9 mouse cellular contexts compared by ENCODE assay signal in genomic region chr7:140154218-140154927, GRCm38 (mm10). TPM values are rescaled to one million over a fixed set of nuclear protein-coding genes. Genes with fewer than 3 reads are reported as not detected.
DNase-seq lines count a peak whose midpoint lies in the region; TF ChIP-seq lines count a peak whose summit lies in the region.
"Had no signal": no experiment of that assay in that cellular context is flagged by ENCODE, and none has a peak within 500 bp of the region (broad histone marks: within the 10 kb centered on the region; RNA-seq: fewer than 3 reads in every experiment).

Sprn (minus strand) TSS chr7:140154877.

- intact Hi-C loops in gastrocnemius, adult 2 months (cut with DNase I) = no loop called here

- DNase-seq in gastrocnemius, adult 2 months = no peak
- DNase-seq in gastrocnemius, adult 8-10 months (ENCODE audit: low spot score in 2 of 2) = no peak
- DNase-seq in cerebellum, postnatal 25 days = peak; percentile 82 to 84
- DNase-seq in frontal cortex, postnatal 36 days (ENCODE audit: low spot score in 2 of 2) = peak; percentile 72 to 80
- DNase-seq in left cerebral cortex, adult 8-10 months (ENCODE audit: low spot score in 2 of 2) = peak; percentile 54 to 84
- no peak for DNase-seq in natural killer cell, adult 2 months (ENCODE audit: low spot score in 2 of 2)
- DNase-seq in urinary bladder, postnatal 10 days (ENCODE audit: low spot score) = no peak

- WGBS in olfactory bulb, adult 2 months = under 1% methylated on average over 28 of the region's 28 CpGs

- TF ChIP-seq CTCF in gastrocnemius, adult 2 months (IDR thresholded peaks at IDR 0.05) = no peak
- TF ChIP-seq CTCF in olfactory bulb, adult 2 months (IDR thresholded peaks at IDR 0.05; ENCODE audit: insufficient read depth, low read depth, low read length) = no peak

- H3K4me3 ChIP-seq in gastrocnemius, adult 2 months = peak within 1 kb of the TSS; percentile 53
- H3K4me3 ChIP-seq in olfactory bulb, adult 2 months (ENCODE audit: insufficient read depth, low read depth, low read length) = peak within 1 kb of the TSS; percentile 77
- H3K4me3 ChIP-seq: erythroblast, embryonic 14.5 days had no signal

- H3K27ac ChIP-seq in gastrocnemius, adult 2 months = no peak within 1 kb of the TSS
- H3K27ac ChIP-seq in olfactory bulb, adult 2 months (ENCODE audit: insufficient read depth, low read depth, low read length) = peak within 1 kb of the TSS; percentile 75

- TF ChIP-seq POLR2A in olfactory bulb, adult 2 months (IDR thresholded peaks at IDR 0.05; ENCODE audit: insufficient read depth, low read depth, low read length) = peak; percentile 64; the same call in 1 of the 2 replicates

- H3K4me1 ChIP-seq in olfactory bulb, adult 2 months (ENCODE audit: control insufficient read depth, insufficient read depth, low read length) = peaks cover 10% of the 10 kb centered on the region

RNA-seq across cellular contexts. Expression of gene Sprn, which starts in this region (rescaled TPM):
- total RNA-seq in gastrocnemius, adult 2 months (2021) = under 1 TPM; 0.13 to 0.50 TPM
- under 1 TPM; 0.07 to 0.22 (median 0.16) TPM for total RNA-seq in gastrocnemius, adult 8-10 months (2022)
- 100 to 1,000 TPM; 121 to 142 (median 130) TPM for total RNA-seq in left cerebral cortex, adult 8-10 months (2022)
- polyA plus RNA-seq in olfactory bulb, adult 2 months (2012; ENCODE audit: insufficient read depth, insufficient read length, low replicate concordance, missing spikeins) = not detected in 2 replicates
- polyA plus RNA-seq: erythroblast, embryonic 14.5 days had no signal

Comparison
In these comparisons a context has a peak if more than half of its experiments do, and no peak if none do; other contexts are left out.
1. RNA of gene Sprn (total RNA-seq): 121 to 142 TPM in left cerebral cortex, adult 8-10 months; 0.13 to 0.50 TPM in gastrocnemius, adult 2 months and 0.07 to 0.22 TPM in gastrocnemius, adult 8-10 months; every median in the first group is over 10 times any median in the second.
2. DNase-seq: peak in cerebellum, postnatal 25 days (2 of 2), frontal cortex, postnatal 36 days (2 of 2) and left cerebral cortex, adult 8-10 months (2 of 2); none in gastrocnemius, adult 2 months (single experiment), gastrocnemius, adult 8-10 months (0 of 2), natural killer cell, adult 2 months (0 of 2) and urinary bladder, postnatal 10 days (single experiment).